9 mouse cellular contexts compared by ENCODE assay signal in genomic region chr9:20663956-20664355, GRCm38 (mm10). TPM values are rescaled to one million over a fixed set of nuclear protein-coding genes. Genes with fewer than 3 reads are reported as not detected.
DNase-seq lines count a peak whose midpoint lies in the region; ATAC-seq and TF ChIP-seq lines count a peak whose summit lies in the region.
"Had no signal": no experiment of that assay in that cellular context is flagged by ENCODE, and none has a peak within 500 bp of the region (broad histone marks: within the 10 kb centered on the region; RNA-seq: fewer than 3 reads in every experiment).

No protein-coding gene starts in this region.

- 88% methylated on average over 2 of the region's 2 CpGs for WGBS in embryonic facial prominence, embryonic 14.5 days
- WGBS in forebrain, embryonic 15.5 days: 58% methylated on average over 2 of the region's 2 CpGs
- WGBS in midbrain, embryonic 15.5 days: 49% methylated on average over 2 of the region's 2 CpGs
- WGBS in lung, adult 2 months: 84% methylated on average over 2 of the region's 2 CpGs

- DNase-seq in embryonic facial prominence, embryonic 14.5 days (ENCODE audit: low spot score): no peak
- DNase-seq in layer of hippocampus, adult 8-10 months (ENCODE audit: low spot score in 2 of 2): peak; percentile 72 to 75
- DNase-seq in retina, postnatal 1 day: no peak
- DNase-seq in lung, adult 2 months: no peak
- DNase-seq in kidney, adult 9 months: no peak
- DNase-seq: adrenal gland, postnatal 10 days had no signal

- H3K27ac ChIP-seq in embryonic facial prominence, embryonic 14.5 days (replicated peaks; ENCODE audit: low read depth, low read length): no peak overlapping the region
- peak overlapping the region; percentile 85 for H3K27ac ChIP-seq in forebrain, embryonic 15.5 days (replicated peaks)
- peak overlapping the region; percentile 63 for H3K27ac ChIP-seq in midbrain, embryonic 15.5 days

- H3K9ac ChIP-seq in embryonic facial prominence, embryonic 14.5 days (ENCODE audit: low read depth, low read length): no peak overlapping the region
- 0 out of 2 replicates have a peak overlapping the region, but pooled peaks have one; percentile 14 for H3K9ac ChIP-seq in forebrain, embryonic 15.5 days (replicated peaks)
- H3K9ac ChIP-seq in midbrain, embryonic 15.5 days: no peak overlapping the region

- no peak overlapping the region for H3K4me3 ChIP-seq in embryonic facial prominence, embryonic 14.5 days (ENCODE audit: low read depth, low read length)
- no peak overlapping the region for H3K4me3 ChIP-seq in forebrain, embryonic 15.5 days
- no peak overlapping the region for H3K4me3 ChIP-seq in midbrain, embryonic 15.5 days
- no peak overlapping the region for H3K4me3 ChIP-seq in lung, adult 2 months (replicated peaks; ENCODE audit: extremely low read depth, low read depth, low read length)

- peak; percentile 4; the same call in 1 of the 2 replicates for ATAC-seq in embryonic facial prominence, embryonic 14.5 days (ENCODE audit: low read depth)
- ATAC-seq in forebrain, embryonic 15.5 days (replicated peaks): peak; percentile 60
- ATAC-seq in midbrain, embryonic 15.5 days (replicated peaks): peak; percentile 67
- ATAC-seq in activated CD4-positive, CD25-positive, alpha-beta regulatory T cell, adult 4 months: no peak

- TF ChIP-seq CTCF in lung, adult 2 months (IDR thresholded peaks at IDR 0.05; ENCODE audit: insufficient read depth, low read length): no peak

- H3K4me2 ChIP-seq in embryonic facial prominence, embryonic 14.5 days (ENCODE audit: low read depth, low read length): no peak overlapping the region
- H3K4me2 ChIP-seq in forebrain, embryonic 15.5 days (replicated peaks): no peak overlapping the region
- no peak overlapping the region for H3K4me2 ChIP-seq in midbrain, embryonic 15.5 days

- TF ChIP-seq POLR2A in lung, adult 2 months (IDR thresholded peaks at IDR 0.05; ENCODE audit: borderline replicate concordance, extremely low read depth, low read depth, low read length): no peak

- H3K27me3 ChIP-seq in embryonic facial prominence, embryonic 14.5 days (replicated peaks; ENCODE audit: control insufficient read depth, insufficient read depth, low read length): no peaks in the 10 kb centered on the region
- H3K27me3 ChIP-seq in forebrain, embryonic 15.5 days: no peaks in the 10 kb centered on the region
- H3K27me3 ChIP-seq in midbrain, embryonic 15.5 days (replicated peaks): no peaks in the 10 kb centered on the region

- no peaks in the 10 kb centered on the region for H3K4me1 ChIP-seq in embryonic facial prominence, embryonic 14.5 days (ENCODE audit: control insufficient read depth, insufficient read depth, low read length)
- peaks cover 46% of the 10 kb centered on the region for H3K4me1 ChIP-seq in forebrain, embryonic 15.5 days
- peaks cover 38% of the 10 kb centered on the region for H3K4me1 ChIP-seq in midbrain, embryonic 15.5 days
- no peaks in the 10 kb centered on the region for H3K4me1 ChIP-seq in lung, adult 2 months (ENCODE audit: control insufficient read depth, insufficient read depth, low read length)

- peaks cover 45% of the 10 kb centered on the region for H3K36me3 ChIP-seq in embryonic facial prominence, embryonic 14.5 days (ENCODE audit: control insufficient read depth, insufficient read depth, low read length)
- peaks cover 33% of the 10 kb centered on the region for H3K36me3 ChIP-seq in forebrain, embryonic 15.5 days
- H3K36me3 ChIP-seq in midbrain, embryonic 15.5 days (replicated peaks): peaks cover 16% of the 10 kb centered on the region

- no peaks in the 10 kb centered on the region for H3K9me3 ChIP-seq in embryonic facial prominence, embryonic 14.5 days (ENCODE audit: control insufficient read depth, low read length)
- no peaks in the 10 kb centered on the region for H3K9me3 ChIP-seq in forebrain, embryonic 15.5 days
- no peaks in the 10 kb centered on the region for H3K9me3 ChIP-seq in midbrain, embryonic 15.5 days

RNA-seq across cellular contexts. Expression of gene Pin1, which starts 12.1 kb away (rescaled TPM):
- 46.3 and 48.1 TPM in 2 replicates for polyA plus RNA-seq in embryonic facial prominence, embryonic 14.5 days (2014; fragmentation: Nextera tagmentation; extraction: Ambion mirVana)
- polyA plus RNA-seq in forebrain, embryonic 15.5 days (2015; fragmentation: Nextera tagmentation; extraction: Ambion mirVana): 62.4 and 64.9 TPM in 2 replicates
- total RNA-seq in layer of hippocampus, adult 8-10 months (2022): 10 to 100 TPM; 31.2 to 32.2 (median 31.6) TPM
- 65.0 and 68.4 TPM in 2 replicates for polyA plus RNA-seq in midbrain, embryonic 15.5 days (2015; fragmentation: Nextera tagmentation; extraction: Ambion mirVana)
- polyA plus RNA-seq in lung, adult 2 months (2012; rRNA removed): 14.8 and 17.9 TPM in 2 replicates
- 10 to 100 TPM; 22.6 to 27.2 TPM for polyA plus RNA-seq in activated CD4-positive, CD25-positive, alpha-beta regulatory T cell, adult 4 months (2017; shearing (Covaris generic))

RNA-seq across cellular contexts. Expression of gene Fbxl12, which starts 19.4 kb away (rescaled TPM):
- polyA plus RNA-seq in embryonic facial prominence, embryonic 14.5 days (2014; fragmentation: Nextera tagmentation; extraction: Ambion mirVana): 11.5 and 14.3 TPM in 2 replicates
- 16.3 and 16.4 TPM in 2 replicates for polyA plus RNA-seq in forebrain, embryonic 15.5 days (2015; fragmentation: Nextera tagmentation; extraction: Ambion mirVana)
- 10 to 100 TPM; 23.2 to 32.3 (median 30.1) TPM for total RNA-seq in layer of hippocampus, adult 8-10 months (2022)
- polyA plus RNA-seq in midbrain, embryonic 15.5 days (2015; fragmentation: Nextera tagmentation; extraction: Ambion mirVana): 16.0 and 17.8 TPM in 2 replicates
- 55.6 and 59.7 TPM in 2 replicates for polyA plus RNA-seq in lung, adult 2 months (2012; rRNA removed)
- 10 to 100 TPM; 26.1 to 30.9 TPM for polyA plus RNA-seq in activated CD4-positive, CD25-positive, alpha-beta regulatory T cell, adult 4 months (2017; shearing (Covaris generic))

RNA-seq across cellular contexts. Expression of gene Ubl5, which starts 21.3 kb away (rescaled TPM):
- polyA plus RNA-seq in embryonic facial prominence, embryonic 14.5 days (2014; fragmentation: Nextera tagmentation; extraction: Ambion mirVana): 332 and 354 TPM in 2 replicates
- 510 and 551 TPM in 2 replicates for polyA plus RNA-seq in forebrain, embryonic 15.5 days (2015; fragmentation: Nextera tagmentation; extraction: Ambion mirVana)
- total RNA-seq in layer of hippocampus, adult 8-10 months (2022): 100 to 1,000 TPM; 231 to 321 (median 276) TPM
- 411 and 447 TPM in 2 replicates for polyA plus RNA-seq in midbrain, embryonic 15.5 days (2015; fragmentation: Nextera tagmentation; extraction: Ambion mirVana)
- polyA plus RNA-seq in lung, adult 2 months (2012; rRNA removed): 172 and 176 TPM in 2 replicates
- polyA plus RNA-seq in activated CD4-positive, CD25-positive, alpha-beta regulatory T cell, adult 4 months (2017; shearing (Covaris generic)): 100 to 1,000 TPM; 339 to 401 TPM

Comparison
In these comparisons a context has a peak if more than half of its experiments do, and no peak if none do; other contexts are left out.
1. DNase-seq: peak in layer of hippocampus, adult 8-10 months (2 of 2); none in embryonic facial prominence, embryonic 14.5 days (single experiment), retina, postnatal 1 day (single experiment), lung, adult 2 months (single experiment) and kidney, adult 9 months (single experiment).